Mouse (Mus musculus): ENCODE data around the gene Glb1.
"Not testable (repeated sequence)": the region's sequence is repeated elsewhere in the genome, so short reads cannot be mapped to it uniquely, and the experiment has no call there.

Gene Glb1

DNA sequence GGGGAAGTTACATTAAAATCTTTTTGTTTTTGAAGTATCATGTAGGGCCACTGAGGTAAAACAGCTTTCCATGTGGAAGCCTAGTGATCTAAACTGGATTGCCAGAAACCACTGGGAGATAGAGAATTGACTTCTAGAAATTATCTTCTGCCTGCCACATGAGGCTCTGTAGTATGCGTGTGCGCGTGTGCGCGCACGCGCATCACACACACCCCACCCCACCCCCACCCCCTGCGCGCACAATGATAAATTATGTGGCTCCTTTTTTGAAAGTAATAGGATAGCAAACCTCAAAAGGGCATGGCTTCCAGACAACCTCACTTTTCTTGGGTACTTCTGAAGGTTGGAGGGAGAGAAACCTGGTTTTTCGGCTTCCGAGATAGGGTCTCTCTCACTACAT lies 101.0 kb downstream of the Glb1 start:
- DNase-seq (ENCODE audit: low spot score): no peak

DNA sequence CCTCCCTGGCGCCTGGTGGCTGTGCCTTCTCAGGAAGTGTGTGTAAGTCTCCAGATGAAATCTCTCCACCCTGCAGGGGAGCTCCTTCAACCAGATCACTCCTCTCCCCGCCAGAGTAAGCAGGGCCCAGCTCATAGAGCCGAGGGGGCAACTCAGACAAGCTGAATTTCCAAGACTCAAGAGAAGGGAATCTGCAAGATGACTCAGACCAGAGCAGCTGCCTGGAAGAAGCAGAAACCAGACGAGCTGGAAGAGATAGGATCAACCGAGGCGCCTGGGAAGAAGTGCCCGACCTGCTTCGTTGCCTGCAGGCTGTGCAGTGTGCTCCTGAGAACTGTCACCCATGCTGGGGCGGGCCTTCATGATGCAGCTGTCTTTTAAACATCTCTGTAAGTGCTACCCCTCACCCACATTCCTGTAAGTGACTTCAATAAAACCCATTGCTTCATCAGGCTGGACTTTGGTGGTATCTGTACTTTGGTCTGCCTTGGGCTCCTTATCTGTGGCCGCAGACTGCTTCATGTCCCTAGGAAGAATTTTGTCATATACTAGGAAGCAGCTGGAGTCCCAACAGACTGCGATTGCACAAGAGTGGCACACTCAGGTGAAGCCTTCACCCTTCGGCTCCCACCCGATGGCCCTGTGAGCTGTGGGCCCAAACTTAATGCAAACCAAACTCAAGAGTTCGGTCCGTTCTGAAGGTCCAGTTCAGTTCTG lies 102.0 kb downstream of the Glb1 start:
- DNase-seq (ENCODE audit: low spot score): no peak

- DNase-seq (ENCODE audit: low spot score): no peak
Measured at GRCm38 (mm10) chr9:114504816-114505215, 103.9 kb downstream of the Glb1 start, which contains the start of gene Ccr4. TSS of gene Ccr4 (minus strand) at chr9:114504916.

DNA sequence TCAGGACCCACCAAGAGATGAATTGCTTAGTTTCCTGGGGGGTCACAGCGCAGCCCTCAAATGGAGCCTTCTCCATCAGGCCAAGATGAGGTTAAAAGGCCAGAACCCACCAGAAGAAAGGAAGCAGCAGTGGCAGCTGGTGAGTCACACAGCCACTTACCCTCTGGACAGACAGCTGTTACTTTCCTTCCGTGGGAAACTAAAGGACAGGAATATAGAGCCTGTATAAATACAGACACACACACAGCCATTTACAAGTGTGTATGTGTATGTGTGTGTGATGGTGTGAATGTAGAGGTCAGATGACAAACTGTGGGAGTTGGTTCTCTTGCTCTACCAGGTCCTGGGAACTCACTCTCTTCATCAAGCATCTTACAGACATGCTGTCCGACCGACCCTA lies 105.7 kb downstream of the Glb1 start:
- no peak for DNase-seq (ENCODE audit: low spot score)

DNA sequence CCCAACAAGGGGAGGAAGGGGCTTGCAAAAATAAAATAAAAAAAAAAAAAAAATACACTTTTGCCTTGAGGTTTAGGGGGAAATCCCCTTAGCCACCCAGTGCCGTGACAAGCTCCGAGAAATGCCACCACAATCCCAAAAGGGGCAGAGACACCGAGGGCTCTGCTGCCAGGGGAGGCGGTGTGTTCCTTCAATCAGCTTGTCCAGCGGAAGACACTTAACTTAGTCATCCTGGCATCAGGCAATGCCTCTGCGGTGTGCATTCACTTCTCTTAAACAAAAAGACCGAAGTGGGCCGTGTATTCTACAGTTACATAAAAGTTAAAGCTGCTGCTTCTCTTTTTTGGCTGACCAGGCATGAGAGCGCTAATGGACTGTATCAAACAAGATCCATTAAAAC lies 106.5 kb downstream of the Glb1 start:
- DNase-seq (ENCODE audit: low spot score): no peak

DNA sequence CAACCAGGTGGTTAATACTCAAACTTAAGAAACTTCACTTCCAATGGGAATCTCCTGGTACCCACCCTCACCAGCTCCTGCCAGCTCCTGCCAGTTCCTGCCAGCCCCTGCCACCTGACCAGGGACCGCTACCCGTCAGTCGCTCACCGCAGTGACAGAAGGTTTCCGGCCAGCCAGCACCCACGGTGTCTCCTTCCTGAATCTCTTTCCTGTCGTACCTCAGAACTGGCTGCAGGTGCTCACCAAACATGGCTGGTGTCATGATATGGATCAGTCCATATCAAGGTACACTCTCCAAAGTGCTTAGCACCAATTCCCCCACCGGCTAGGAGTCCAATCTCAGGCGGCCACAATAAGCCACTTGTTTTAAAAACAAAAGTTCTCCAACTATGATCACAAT lies 108.9 kb downstream of the Glb1 start:
- DNase-seq (ENCODE audit: low spot score): no peak

GRCm38 (mm10) chr9:114512831-114513230 lies 112.0 kb downstream of the Glb1 start:
- no peak for DNase-seq (ENCODE audit: low spot score)

DNA sequence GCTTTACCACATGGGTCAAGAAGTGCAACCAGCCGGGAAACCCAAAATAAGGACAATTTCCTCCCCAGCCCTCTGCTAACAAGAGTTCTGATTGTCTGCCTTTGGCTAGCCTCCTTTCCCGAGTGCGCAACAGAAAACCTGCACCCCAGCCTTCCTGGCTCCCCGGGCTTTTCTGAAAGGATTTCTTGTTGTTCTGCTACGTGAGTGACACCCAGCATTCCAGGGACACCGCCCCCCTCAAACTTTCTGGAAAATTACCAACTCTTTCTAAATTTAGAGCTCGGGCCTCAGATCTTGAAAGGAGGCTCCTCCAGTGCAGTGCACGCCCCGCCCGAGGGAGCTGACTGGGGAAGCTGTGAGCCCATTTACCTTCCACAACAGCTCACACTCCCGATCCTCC lies 114.5 kb downstream of the Glb1 start, which contains the start of gene C130032M10Rik:
Gene C130032M10Rik (plus strand): TSS at position 334 of the 400 bp plus-strand sequence.
- DNase-seq (ENCODE audit: low spot score): no peak

DNA sequence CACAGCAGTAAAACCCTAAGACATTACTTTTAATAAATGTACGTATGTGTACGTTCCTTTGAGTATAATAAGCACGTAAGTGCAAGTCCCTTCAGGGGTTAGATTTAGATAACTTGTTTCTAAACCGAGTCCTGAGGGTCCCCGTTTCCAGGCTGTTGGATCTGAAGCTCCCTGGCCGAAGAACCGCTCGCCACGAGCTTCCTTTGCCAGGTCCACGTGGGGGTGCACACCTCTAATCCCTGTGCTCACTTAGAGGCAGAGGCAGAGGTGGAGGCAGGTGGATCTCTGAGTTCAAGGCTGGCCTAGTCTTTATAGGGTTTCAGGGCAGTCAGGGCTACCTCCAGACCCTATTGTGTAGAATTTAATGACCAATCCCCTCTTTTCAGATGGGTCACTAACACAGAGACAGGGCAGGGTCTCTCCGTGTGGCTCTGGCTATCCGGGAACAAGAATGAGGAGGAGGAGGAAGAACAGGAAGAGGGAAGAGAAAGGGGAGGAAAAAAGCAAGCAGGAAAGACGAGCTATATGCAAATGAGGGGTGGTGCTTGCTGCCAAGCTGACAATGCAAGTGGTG lies 117.1 kb downstream of the Glb1 start:
- DNase-seq (ENCODE audit: low spot score): no peak

- no peak for DNase-seq (ENCODE audit: low spot score)
Measured at GRCm38 (mm10) chr9:114518812-114519477, 118.1 kb downstream of the Glb1 start.

DNA sequence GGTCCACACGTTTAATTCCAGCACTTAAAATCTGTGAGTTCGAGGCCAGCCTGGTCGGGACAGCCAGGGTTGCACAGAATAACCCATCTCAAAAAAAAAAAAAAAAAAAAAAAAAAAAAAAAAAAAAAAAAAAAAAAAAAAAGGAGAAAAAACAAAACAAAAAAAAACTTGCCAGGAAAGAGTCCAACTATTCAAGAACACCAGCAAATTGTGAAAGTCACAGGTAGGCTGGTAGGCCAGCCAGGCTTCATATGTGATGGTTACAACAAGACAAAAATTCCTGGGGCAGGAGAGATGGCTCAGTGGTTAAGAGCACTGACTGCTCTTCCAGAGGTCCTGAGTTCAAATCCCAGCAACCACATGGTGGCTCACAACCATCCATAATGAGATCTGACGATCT lies 119.7 kb downstream of the Glb1 start:
- not testable (repeated sequence) for DNase-seq (ENCODE audit: low spot score)

- peak; percentile 53 for DNase-seq (ENCODE audit: low spot score)
Measured at GRCm38 (mm10) chr9:114522041-114522440, 121.2 kb downstream of the Glb1 start.

GRCm38 (mm10) chr9:114522501-114522900 lies 121.6 kb downstream of the Glb1 start:
- no peak for DNase-seq (ENCODE audit: low spot score)
